Mouse (Mus musculus) CH12.LX (cell line): ENCODE measurements around the gene Bfsp2.

Experiments
- BHLHE40 ChIP-seq: IDR thresholded peaks from 2 replicates; pipeline ENCODE4 v1.6.1; 2011; ENCODE audit warnings: mild to moderate bottlenecking, low read depth, low read length, improper control_type of control experiment
- CHD2 ChIP-seq: IDR thresholded peaks from 2 replicates; pipeline ENCODE4 v1.6.1; 2011; ENCODE audit warnings: low read length, improper control_type of control experiment
- CTCF ChIP-seq, 2 experiments: IDR thresholded peaks in 1 of 2; conservative IDR thresholded peaks in 1 of 2; 2 replicates each; pipeline ENCODE4 v1.5.1; 2011 to 2012; ENCODE audit warnings: low read depth in 2 of 2, low read length in 2 of 2, improper control_type of control experiment in 1 of 2, inconsistent platforms in 1 of 2, mild to moderate bottlenecking in 1 of 2, moderate library complexity in 1 of 2
- EP300 ChIP-seq: IDR thresholded peaks from 2 replicates; pipeline ENCODE4 v1.6.1; 2011; ENCODE audit warnings: low read length, improper control_type of control experiment
- HCFC1 ChIP-seq: IDR thresholded peaks from 2 replicates; pipeline ENCODE4 v1.6.1; 2012; ENCODE audit warnings: low read depth, mild to moderate bottlenecking, inconsistent platforms, low read length, improper control_type of control experiment
- MAFK ChIP-seq: IDR thresholded peaks from 2 replicates; pipeline ENCODE4 v1.6.1; 2011; ENCODE audit warnings: low read length, improper control_type of control experiment; ENCODE audit not compliant: insufficient replicate concordance
- MAZ ChIP-seq: IDR thresholded peaks from 2 replicates; pipeline ENCODE4 v1.6.1; 2012; ENCODE audit warnings: low read depth, mild to moderate bottlenecking, inconsistent platforms, low read length, improper control_type of control experiment, moderate library complexity
- MXI1 ChIP-seq: IDR thresholded peaks from 2 replicates; pipeline ENCODE4 v1.6.1; 2011; ENCODE audit warnings: mild to moderate bottlenecking, low read depth, low read length, improper control_type of control experiment
- MYC ChIP-seq: IDR thresholded peaks from 2 replicates; pipeline ENCODE4 v1.6.1; 2011; ENCODE audit warnings: low read depth, mild to moderate bottlenecking, improper control_type of control experiment, low read length
- POLR2A ChIP-seq: IDR thresholded peaks from 2 replicates; pipeline ENCODE4 v1.6.1; 2011; ENCODE audit warnings: low read depth, mild to moderate bottlenecking, improper control_type of control experiment, low read length
- RCOR1 ChIP-seq: conservative IDR thresholded peaks from 2 replicates; pipeline ENCODE4 v1.6.1; 2012; ENCODE audit warnings: low read depth, mild to moderate bottlenecking, inconsistent platforms, low read length, improper control_type of control experiment
- ZC3H11A ChIP-seq: IDR thresholded peaks from 2 replicates; pipeline ENCODE4 v1.6.1; 2012; ENCODE audit warnings: low read depth, mild to moderate bottlenecking, inconsistent platforms, low read length, improper control_type of control experiment

GRCm38 (mm10) chr9:103523742-103524403 is 43.7 kb upstream of the Bfsp2 start:
- TF ChIP-seq EP300 (no peak), HCFC1 (no peak), MAZ (no peak), MXI1 (no peak), POLR2A (no peak), MAFK (no peak), BHLHE40 (no peak), CTCF (conservative IDR thresholded peaks at IDR 0.05 in 1 of 2, IDR thresholded peaks at IDR 0.05 in 1 of 2; ENCODE audit: low read depth in 2 of 2, low read length in 2 of 2) (no peak), MYC (no peak), RCOR1 (no peak), ZC3H11A (no peak), CHD2 (no peak)
